Mouse (Mus musculus) v-Abl transformed pro-B cells (cell line): ENCODE results near the gene RPS10-NUDT3.

Experiments used
- in situ Hi-C, 2 experiments: fragments of 400-800 bp; cut with MboI; formaldehyde crosslinking; loops; one replicate each; pipeline ENCODE4 v1.15.1; 2025; ENCODE audit not compliant: unreplicated experiment in 2 of 2

The RPS10-NUDT3 gene

GRCm38 (mm10) chr17:27579816-27580215, 55.2 kb downstream of the RPS10-NUDT3 start:
- in situ Hi-C loops: no loop called here

- in situ Hi-C loops: no loop called here
Measured at GRCm38 (mm10) chr17:27578487-27578886, 56.5 kb downstream of the RPS10-NUDT3 start.

GRCm38 (mm10) chr17:27577468-27577867, 57.6 kb downstream of the RPS10-NUDT3 start:
- in situ Hi-C loops: no loop called here

GRCm38 (mm10) chr17:27576056-27576455, 59.0 kb downstream of the RPS10-NUDT3 start:
- in situ Hi-C loops: no loop called here

- in situ Hi-C loops: no loop called here
Measured at GRCm38 (mm10) chr17:27575116-27575776, 59.8 kb downstream of the RPS10-NUDT3 start.

- in situ Hi-C loops: no loop called here
Measured at GRCm38 (mm10) chr17:27574470-27575115, 60.4 kb downstream of the RPS10-NUDT3 start.

GRCm38 (mm10) chr17:27573772-27574320, 61.2 kb downstream of the RPS10-NUDT3 start:
- in situ Hi-C loops: no loop called here

GRCm38 (mm10) chr17:27571315-27571714, 63.7 kb downstream of the RPS10-NUDT3 start:
- in situ Hi-C loops: no loop called here

GRCm38 (mm10) chr17:27568228-27568627, 66.8 kb downstream of the RPS10-NUDT3 start:
- in situ Hi-C loops: loop anchor here (5.0 to 10.0 kb wide), 3 partner anchors 36 to 197 kb away; no protein-coding TSS in a partner anchor

GRCm38 (mm10) chr17:27565942-27566267, 69.1 kb downstream of the RPS10-NUDT3 start:
- in situ Hi-C loops: loop anchor here (5.0 to 10.0 kb wide), 3 partner anchors 34 to 199 kb away; no protein-coding TSS in a partner anchor

GRCm38 (mm10) chr17:27565163-27565941, 69.7 kb downstream of the RPS10-NUDT3 start, which contains the start of gene AI413582:
Gene AI413582 (minus strand): TSS chr17:27565756.
- in situ Hi-C loops: loop anchor here (5.0 to 10.0 kb wide), 3 partner anchors 33 to 199 kb away; no protein-coding TSS in a partner anchor

- in situ Hi-C loops: loop anchor here (5.0 to 10.0 kb wide), 3 partner anchors 32 to 200 kb away; no protein-coding TSS in a partner anchor
Measured at GRCm38 (mm10) chr17:27564391-27565162, 70.4 kb downstream of the RPS10-NUDT3 start.

GRCm38 (mm10) chr17:27563771-27564244, 71.2 kb downstream of the RPS10-NUDT3 start:
- in situ Hi-C loops: loop anchor here in 1 of 2 experiments (10.0 kb wide), 1 partner anchor 201 kb away; no protein-coding TSS in a partner anchor

GRCm38 (mm10) chr17:27561809-27562526, 73.1 kb downstream of the RPS10-NUDT3 start:
- in situ Hi-C loops: loop anchor here in 1 of 2 experiments (10.0 kb wide), 1 partner anchor 203 kb away; no protein-coding TSS in a partner anchor

GRCm38 (mm10) chr17:27560926-27561480, 74.0 kb downstream of the RPS10-NUDT3 start:
- in situ Hi-C loops: loop anchor here in 1 of 2 experiments (10.0 kb wide), 1 partner anchor 204 kb away; no protein-coding TSS in a partner anchor

GRCm38 (mm10) chr17:27559596-27559995, 75.4 kb downstream of the RPS10-NUDT3 start:
- in situ Hi-C loops: no loop called here

- in situ Hi-C loops: no loop called here
Measured at GRCm38 (mm10) chr17:27558845-27559244, 76.2 kb downstream of the RPS10-NUDT3 start.

GRCm38 (mm10) chr17:27557927-27558661, 76.9 kb downstream of the RPS10-NUDT3 start:
- in situ Hi-C loops: no loop called here
